Mouse (Mus musculus): ENCODE measurements around the gene Olfr1126. TPM values are rescaled to one million over a fixed set of nuclear protein-coding genes. Genes with fewer than 3 reads are reported as not detected.

Olfr1126 gene
- not detected for polyA plus RNA-seq (2012; fragmentation: generic; extraction: Trizol)

DNA sequence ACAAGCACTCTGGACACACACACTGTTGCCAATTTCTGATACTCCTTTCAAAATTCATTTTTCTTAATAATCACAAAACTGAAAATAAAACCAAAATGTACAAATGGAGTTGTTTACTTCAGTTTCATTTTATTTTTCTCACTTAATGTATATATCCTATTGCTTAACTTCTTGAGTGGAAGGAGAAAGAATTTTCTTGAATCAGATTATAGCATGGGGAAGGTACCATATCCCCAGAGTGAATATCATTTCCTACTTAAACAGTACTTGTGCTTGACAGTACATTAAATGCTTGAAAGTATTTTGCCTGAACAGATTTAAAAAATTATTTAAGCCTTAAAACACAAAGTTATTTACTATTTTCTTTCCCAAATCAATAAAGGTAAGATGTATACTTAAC, at the start of gene Olfr1126:
Gene Olfr1126, plus strand, starts transcription at position 301 of the 400 bp plus-strand sequence.
- Histone ChIP-seq H3K4me2 (ENCODE audit: low read depth) (no peak within 1 kb of the TSS), H3K79me2 (ENCODE audit: control insufficient read depth, insufficient read depth) (no peaks in the 10 kb centered on the region), H3K4me3 (no peak within 1 kb of the TSS), H3ac (ENCODE audit: control insufficient read depth, insufficient read length) (no peak within 1 kb of the TSS), H3K27me3 (ENCODE audit: control insufficient read depth, insufficient read depth, insufficient read length) (no peaks in the 10 kb centered on the region), H3K36me3 (ENCODE audit: control insufficient read depth, insufficient read depth) (no peaks in the 10 kb centered on the region)
- TF ChIP-seq SRF (IDR thresholded peaks at IDR 0.05; ENCODE audit: control insufficient read depth, insufficient read length, low read depth), result no peak
- TF ChIP-seq POLR2AphosphoS2 (IDR thresholded peaks at IDR 0.05; ENCODE audit: insufficient read length, low read depth), result no peak
- no peak for TF ChIP-seq POLR2A (IDR thresholded peaks at IDR 0.05; ENCODE audit: insufficient read length, low read depth)
- TF ChIP-seq MYOG (IDR thresholded peaks at IDR 0.05; ENCODE audit: control insufficient read depth in 1 of 3, insufficient read depth in 1 of 3, insufficient read length in 2 of 3, low read depth in 2 of 3), result no peak
- TF ChIP-seq E2F4 (IDR thresholded peaks at IDR 0.05; ENCODE audit: insufficient read depth), result no peak
- TF ChIP-seq TCF12 (IDR thresholded peaks at IDR 0.05; ENCODE audit: insufficient read depth, poor library complexity, severe bottlenecking), result no peak
- TF ChIP-seq MAX (IDR thresholded peaks at IDR 0.05; ENCODE audit: low read depth), result no peak
- TF ChIP-seq REST (IDR thresholded peaks at IDR 0.05; ENCODE audit: insufficient read depth, insufficient read length), result no peak
- TF ChIP-seq TCF3 (IDR thresholded peaks at IDR 0.05; ENCODE audit: insufficient read length, low read depth), result no peak
- TF ChIP-seq USF1 (IDR thresholded peaks at IDR 0.05; ENCODE audit: low read depth), result no peak
- TF ChIP-seq CEBPB (IDR thresholded peaks at IDR 0.05; ENCODE audit: insufficient read depth, poor library complexity, severe bottlenecking), result no peak
- no peak for TF ChIP-seq MYOD1 (IDR thresholded peaks at IDR 0.05; ENCODE audit: control insufficient read depth in 1 of 3, insufficient read length in 2 of 3, low read depth in 2 of 3)

DNA sequence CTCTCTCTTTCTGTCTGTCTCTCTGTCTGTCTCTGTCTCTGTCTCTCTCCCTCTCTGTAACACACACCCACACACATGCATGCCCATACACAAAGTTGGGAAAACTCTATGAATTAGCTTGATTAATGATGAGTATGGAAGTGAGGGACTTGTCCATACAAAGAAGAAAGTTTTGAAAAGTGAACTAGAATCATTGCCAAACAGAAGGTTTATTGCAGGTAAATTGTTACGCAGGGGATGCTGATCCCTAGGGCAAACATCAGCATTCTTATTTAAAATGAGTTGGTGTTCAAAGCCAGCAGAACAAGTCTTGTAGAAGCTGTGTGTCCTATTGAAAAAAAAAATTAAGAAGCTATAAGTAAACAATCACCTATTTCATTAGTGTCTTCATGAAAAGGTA, 37.4 kb upstream of the Olfr1126 start, which contains the start of gene Olfr1123:
Gene Olfr1123, plus strand, starts transcription at position 301 of the 400 bp plus-strand sequence.
- no peak within 1 kb of the TSS for H3K4me3 ChIP-seq
- H3K36me3 ChIP-seq (ENCODE audit: control insufficient read depth, insufficient read depth), result no peaks in the 10 kb centered on the region
- no peak within 1 kb of the TSS for H3ac ChIP-seq (ENCODE audit: control insufficient read depth, insufficient read length)
- H3K27me3 ChIP-seq (ENCODE audit: control insufficient read depth, insufficient read depth, insufficient read length), result no peaks in the 10 kb centered on the region
- H3K4me2 ChIP-seq (ENCODE audit: low read depth), result no peak within 1 kb of the TSS
- TF ChIP-seq REST (IDR thresholded peaks at IDR 0.05; ENCODE audit: insufficient read depth, insufficient read length), result no peak
- H3K79me2 ChIP-seq (ENCODE audit: control insufficient read depth, insufficient read depth), result no peaks in the 10 kb centered on the region

DNA sequence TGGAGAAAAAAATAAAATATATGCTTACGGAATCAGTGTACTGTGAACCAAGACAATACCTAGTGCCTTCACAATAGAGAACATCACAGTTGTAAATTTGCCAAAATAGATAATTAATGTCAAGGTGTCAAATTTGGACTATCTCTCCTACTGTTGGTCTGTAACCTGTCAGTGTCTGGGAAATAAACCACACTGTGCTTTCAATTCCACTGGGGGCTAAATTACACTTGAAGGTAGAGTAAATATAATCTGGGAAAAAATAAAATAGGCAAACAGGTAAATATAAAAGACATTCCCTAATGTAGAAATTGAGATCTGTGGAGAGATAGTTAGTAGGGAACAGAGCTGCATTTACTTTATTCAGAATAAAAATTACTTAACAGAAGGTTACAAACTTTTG, 23.8 kb upstream of the Olfr1126 start, which contains the start of gene Olfr1124:
Gene Olfr1124, plus strand, starts transcription at position 301 of the 400 bp plus-strand sequence.
- Histone ChIP-seq H3K27me3 (ENCODE audit: control insufficient read depth, insufficient read depth, insufficient read length) (no peaks in the 10 kb centered on the region), H3ac (ENCODE audit: control insufficient read depth, insufficient read length) (no peak within 1 kb of the TSS), H3K79me2 (ENCODE audit: control insufficient read depth, insufficient read depth) (no peaks in the 10 kb centered on the region), H3K4me2 (ENCODE audit: low read depth) (no peak within 1 kb of the TSS), H3K4me3 (no peak within 1 kb of the TSS), H3K36me3 (ENCODE audit: control insufficient read depth, insufficient read depth) (no peaks in the 10 kb centered on the region)
- no peak for TF ChIP-seq MYOG (IDR thresholded peaks at IDR 0.05; ENCODE audit: control insufficient read depth in 1 of 3, insufficient read depth in 1 of 3, insufficient read length in 2 of 3, low read depth in 2 of 3)
- TF ChIP-seq USF1 (IDR thresholded peaks at IDR 0.05; ENCODE audit: low read depth), result no peak
- TF ChIP-seq MAX (IDR thresholded peaks at IDR 0.05; ENCODE audit: low read depth), result no peak
- TF ChIP-seq E2F4 (IDR thresholded peaks at IDR 0.05; ENCODE audit: insufficient read depth), result no peak
- no peak for TF ChIP-seq POLR2AphosphoS2 (IDR thresholded peaks at IDR 0.05; ENCODE audit: insufficient read length, low read depth)
- no peak for TF ChIP-seq REST (IDR thresholded peaks at IDR 0.05; ENCODE audit: insufficient read depth, insufficient read length)
- TF ChIP-seq CEBPB (IDR thresholded peaks at IDR 0.05; ENCODE audit: insufficient read depth, poor library complexity, severe bottlenecking), result no peak
- TF ChIP-seq TCF3 (IDR thresholded peaks at IDR 0.05; ENCODE audit: insufficient read length, low read depth), result no peak
- TF ChIP-seq SRF (IDR thresholded peaks at IDR 0.05; ENCODE audit: control insufficient read depth, insufficient read length, low read depth), result no peak
- TF ChIP-seq POLR2A (IDR thresholded peaks at IDR 0.05; ENCODE audit: insufficient read length, low read depth), result no peak
- TF ChIP-seq TCF12 (IDR thresholded peaks at IDR 0.05; ENCODE audit: insufficient read depth, poor library complexity, severe bottlenecking), result no peak
- no peak for TF ChIP-seq MYOD1 (IDR thresholded peaks at IDR 0.05; ENCODE audit: control insufficient read depth in 1 of 3, insufficient read length in 2 of 3, low read depth in 2 of 3)

DNA sequence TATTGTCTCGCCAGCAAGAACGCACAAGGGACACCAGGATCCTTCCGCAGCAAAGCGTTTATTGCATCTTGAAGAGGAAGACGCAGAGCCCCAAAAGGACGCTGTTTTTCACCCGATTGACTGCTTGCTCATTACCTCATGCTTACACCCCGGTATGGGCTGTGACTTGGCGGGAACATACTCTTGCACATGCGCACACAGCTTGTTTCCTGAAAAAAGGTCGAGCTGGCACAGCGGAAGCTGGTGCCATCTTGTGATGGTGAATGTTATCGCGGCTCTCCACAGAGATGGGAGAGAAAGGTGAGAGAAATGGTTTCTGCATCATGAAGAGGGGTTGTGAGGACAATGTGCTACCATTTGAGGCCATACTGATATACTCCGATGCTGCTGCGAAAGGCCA, 16.0 kb upstream of the Olfr1126 start:
- no peak overlapping the region for H3ac ChIP-seq (ENCODE audit: control insufficient read depth, insufficient read length)
- H3K27me3 ChIP-seq (ENCODE audit: control insufficient read depth, insufficient read depth, insufficient read length), result no peaks in the 10 kb centered on the region
- H3K36me3 ChIP-seq (ENCODE audit: control insufficient read depth, insufficient read depth), result no peaks in the 10 kb centered on the region
- H3K4me2 ChIP-seq (ENCODE audit: low read depth), result no peak overlapping the region
- TF ChIP-seq CEBPB (IDR thresholded peaks at IDR 0.05; ENCODE audit: insufficient read depth, poor library complexity, severe bottlenecking) (no peak), POLR2AphosphoS2 (IDR thresholded peaks at IDR 0.05; ENCODE audit: insufficient read length, low read depth) (no peak), E2F4 (IDR thresholded peaks at IDR 0.05; ENCODE audit: insufficient read depth) (no peak), MYOG (IDR thresholded peaks at IDR 0.05; ENCODE audit: control insufficient read depth in 1 of 3, insufficient read depth in 1 of 3, insufficient read length in 2 of 3, low read depth in 2 of 3) (no peak), REST (IDR thresholded peaks at IDR 0.05; ENCODE audit: insufficient read depth, insufficient read length) (no peak), SRF (IDR thresholded peaks at IDR 0.05; ENCODE audit: control insufficient read depth, insufficient read length, low read depth) (no peak), POLR2A (IDR thresholded peaks at IDR 0.05; ENCODE audit: insufficient read length, low read depth) (no peak)
- no peaks in the 10 kb centered on the region for H3K79me2 ChIP-seq (ENCODE audit: control insufficient read depth, insufficient read depth)
- H3K4me3 ChIP-seq, result no peak overlapping the region

DNA sequence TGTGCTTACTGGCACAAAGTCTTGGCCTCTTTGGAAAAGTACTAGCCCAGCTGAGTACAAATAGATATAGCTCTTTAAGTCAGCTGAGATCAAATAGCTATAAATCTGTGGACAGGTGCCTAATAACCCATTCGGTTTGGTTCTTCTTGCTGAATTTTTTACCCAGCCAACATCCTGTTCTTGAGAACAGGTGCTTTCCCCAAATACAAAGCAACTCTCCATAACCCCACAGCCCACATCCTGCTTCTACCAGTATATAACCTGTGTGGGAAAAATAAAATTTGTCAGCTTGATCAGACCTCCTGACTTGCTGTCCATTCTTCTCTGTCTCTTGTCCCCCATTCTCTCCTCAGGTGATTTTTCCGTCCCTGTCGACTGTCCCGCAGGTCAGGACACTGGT, 8.0 kb downstream of the Olfr1126 start:
- H3K36me3 ChIP-seq (ENCODE audit: control insufficient read depth, insufficient read depth), result no peaks in the 10 kb centered on the region
- H3K4me3 ChIP-seq, result no peak overlapping the region
- H3K27me3 ChIP-seq (ENCODE audit: control insufficient read depth, insufficient read depth, insufficient read length), result no peaks in the 10 kb centered on the region
- no peak overlapping the region for H3K4me2 ChIP-seq (ENCODE audit: low read depth)
- H3K79me2 ChIP-seq (ENCODE audit: control insufficient read depth, insufficient read depth), result no peaks in the 10 kb centered on the region
- no peak overlapping the region for H3ac ChIP-seq (ENCODE audit: control insufficient read depth, insufficient read length)
- TF ChIP-seq REST (IDR thresholded peaks at IDR 0.05; ENCODE audit: insufficient read depth, insufficient read length) (no peak), SRF (IDR thresholded peaks at IDR 0.05; ENCODE audit: control insufficient read depth, insufficient read length, low read depth) (no peak), POLR2A (IDR thresholded peaks at IDR 0.05; ENCODE audit: insufficient read length, low read depth) (no peak), TCF12 (IDR thresholded peaks at IDR 0.05; ENCODE audit: insufficient read depth, poor library complexity, severe bottlenecking) (no peak), POLR2AphosphoS2 (IDR thresholded peaks at IDR 0.05; ENCODE audit: insufficient read length, low read depth) (no peak), MAX (IDR thresholded peaks at IDR 0.05; ENCODE audit: low read depth) (no peak), USF1 (IDR thresholded peaks at IDR 0.05; ENCODE audit: low read depth) (no peak), E2F4 (IDR thresholded peaks at IDR 0.05; ENCODE audit: insufficient read depth) (no peak), TCF3 (IDR thresholded peaks at IDR 0.05; ENCODE audit: insufficient read length, low read depth) (no peak), MYOD1 (IDR thresholded peaks at IDR 0.05; ENCODE audit: control insufficient read depth in 1 of 3, insufficient read length in 2 of 3, low read depth in 2 of 3) (no peak), MYOG (IDR thresholded peaks at IDR 0.05; ENCODE audit: control insufficient read depth in 1 of 3, insufficient read depth in 1 of 3, insufficient read length in 2 of 3, low read depth in 2 of 3) (no peak), CEBPB (IDR thresholded peaks at IDR 0.05; ENCODE audit: insufficient read depth, poor library complexity, severe bottlenecking) (no peak)

Data from myocyte (in vitro differentiated cells).